Mouse (Mus musculus): ENCODE measurements at regions not wholly inside any gene's neighbourhood (a gene's known extent, or its start where the extent isn't known, plus 50 kb on each side); places are given as distances from the start of the nearest gene placed in this dataset.

DNA sequence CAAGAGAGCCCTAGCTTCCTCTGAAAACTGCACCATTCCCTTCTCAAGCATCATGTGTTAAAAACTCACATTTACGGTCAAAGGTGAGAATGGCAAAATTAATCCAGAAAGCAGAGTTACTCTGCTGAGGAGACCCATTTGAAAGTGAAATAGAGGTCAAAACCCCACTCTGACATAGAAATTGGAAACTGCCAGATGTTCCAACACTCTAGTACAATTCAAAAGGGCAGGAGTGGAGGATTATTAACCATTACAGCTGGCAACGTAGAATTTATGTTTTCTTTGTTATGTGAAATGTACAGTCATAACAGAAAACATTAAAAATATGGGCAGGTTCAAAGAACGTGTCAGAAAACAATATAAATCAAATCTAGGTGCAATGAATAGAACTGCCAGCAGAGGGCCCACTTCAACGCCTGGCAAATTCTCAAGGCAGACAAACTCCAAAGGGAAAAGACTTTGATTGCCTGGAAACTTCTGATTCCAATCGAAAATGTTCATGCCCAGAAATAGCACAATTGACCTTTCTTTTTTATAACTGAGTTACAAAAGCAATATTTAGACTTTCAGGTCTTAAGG, 54.2 kb upstream of the Rfpl4b start:
- Histone ChIP-seq H3K27ac (ENCODE audit: control insufficient read depth, low read depth, low read length) (no peak overlapping the region), H3K27me3 (ENCODE audit: control insufficient read depth in 1 of 2, insufficient read depth in 2 of 2, low read length in 2 of 2) (no peaks in the 10 kb centered on the region), H3K9ac (ENCODE audit: control insufficient read depth, low read depth, low read length, poor library complexity, severe bottlenecking) (no peak overlapping the region), H3K79me2 (ENCODE audit: control insufficient read depth, insufficient read depth, low read length, poor library complexity) (no peaks in the 10 kb centered on the region), H3K4me3 (ENCODE audit: control insufficient read depth in 1 of 2, insufficient read depth in 1 of 2, low read depth in 2 of 2, low read length in 2 of 2) (no peak overlapping the region), H3K36me3 (ENCODE audit: control insufficient read depth in 1 of 2, insufficient read depth in 2 of 2, low read length in 2 of 2) (no peaks in the 10 kb centered on the region), H3K9me3 (replicated peaks; ENCODE audit: insufficient read depth, low read length) (no peaks in the 10 kb centered on the region), H3K4me1 (ENCODE audit: control insufficient read depth in 1 of 2, insufficient read depth in 2 of 2, low read length in 2 of 2) (no peaks in the 10 kb centered on the region)
- DNase-seq (ENCODE audit: low read depth, low spot score) = peak; percentile 13
- TF ChIP-seq MYC (IDR thresholded peaks at IDR 0.05; ENCODE audit: low read depth, low read length) (no peak), NELFE (IDR thresholded peaks at IDR 0.05; ENCODE audit: low read depth, low read length) (no peak), SMC3 (IDR thresholded peaks at IDR 0.05; ENCODE audit: low read depth, low read length) (peak; percentile 49), CTCF (IDR thresholded peaks at IDR 0.05 in 2 of 3, conservative IDR thresholded peaks at IDR 0.05 in 1 of 3; ENCODE audit: control insufficient read depth in 1 of 3, insufficient read depth in 1 of 3, low read depth in 2 of 3, low read length in 3 of 3, poor library complexity in 1 of 3, severe bottlenecking in 1 of 3) (peak; percentile 33 to 47 (median 41)), USF1 (IDR thresholded peaks at IDR 0.05; ENCODE audit: low read depth, low read length) (no peak), RCOR1 (IDR thresholded peaks at IDR 0.05; ENCODE audit: low read depth, low read length) (no peak), JUND (IDR thresholded peaks at IDR 0.05; ENCODE audit: low read depth, low read length) (no peak), RAD21 (IDR thresholded peaks at IDR 0.05; ENCODE audit: low read depth, low read length) (peak; percentile 15; the same call in 1 of the 2 replicates), NRF1 (IDR thresholded peaks at IDR 0.05; ENCODE audit: insufficient read depth, low read depth, low read length, poor library complexity, severe bottlenecking) (no peak), SIN3A (IDR thresholded peaks at IDR 0.05; ENCODE audit: low read length) (no peak), CHD2 (IDR thresholded peaks at IDR 0.05; ENCODE audit: low read length) (no peak), ETS1 (IDR thresholded peaks at IDR 0.05; ENCODE audit: low read depth, low read length) (no peak)

DNA sequence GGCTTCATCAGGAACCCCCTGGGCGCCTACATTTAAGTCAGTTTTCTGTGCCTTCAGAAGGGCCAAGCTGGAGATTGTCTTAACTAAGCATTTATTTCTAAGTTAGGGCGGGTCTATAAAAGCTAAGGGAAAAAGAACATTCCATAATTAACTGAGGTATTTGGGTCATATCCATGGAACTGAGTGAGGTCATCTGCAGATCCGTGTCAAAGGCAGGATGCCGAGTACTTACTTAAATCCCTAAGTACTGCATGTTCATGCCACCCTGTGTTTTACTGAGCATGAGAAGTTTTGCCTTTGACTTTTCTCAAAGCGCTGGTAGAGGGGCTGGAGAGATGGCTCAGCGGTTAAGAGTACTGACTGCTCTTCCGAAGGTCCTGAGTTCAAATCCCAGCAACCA, 57.7 kb upstream of the Rfpl4b start:
- no peak overlapping the region for H3K9ac ChIP-seq (ENCODE audit: control insufficient read depth, low read depth, low read length, poor library complexity, severe bottlenecking)
- no peaks in the 10 kb centered on the region for H3K4me1 ChIP-seq (ENCODE audit: control insufficient read depth in 1 of 2, insufficient read depth in 2 of 2, low read length in 2 of 2)
- no peak overlapping the region for H3K4me3 ChIP-seq (ENCODE audit: control insufficient read depth in 1 of 2, insufficient read depth in 1 of 2, low read depth in 2 of 2, low read length in 2 of 2)
- no peak for DNase-seq (ENCODE audit: low read depth, low spot score)
- H3K9me3 ChIP-seq (replicated peaks; ENCODE audit: insufficient read depth, low read length) = no peaks in the 10 kb centered on the region
- TF ChIP-seq TBP (IDR thresholded peaks at IDR 0.05; ENCODE audit: low read depth, low read length) = no peak
- no peak for TF ChIP-seq POLR2A (IDR thresholded peaks at IDR 0.05; ENCODE audit: control insufficient read depth in 1 of 2, insufficient read depth in 1 of 2, low read depth in 1 of 2, low read length in 2 of 2, poor library complexity in 1 of 2)
- no peak for TF ChIP-seq SMC3 (IDR thresholded peaks at IDR 0.05; ENCODE audit: low read depth, low read length)
- TF ChIP-seq TCF12 (IDR thresholded peaks at IDR 0.05; ENCODE audit: low read depth, low read length) = no peak
- TF ChIP-seq MAZ (IDR thresholded peaks at IDR 0.05; ENCODE audit: low read depth, low read length) = no peak
- no peak for TF ChIP-seq ZMIZ1 (IDR thresholded peaks at IDR 0.05; ENCODE audit: low read depth, low read length)
- TF ChIP-seq CHD1 (IDR thresholded peaks at IDR 0.05; ENCODE audit: low read depth, low read length) = no peak
- TF ChIP-seq TAL1 (IDR thresholded peaks at IDR 0.05; ENCODE audit: low read length) = no peak
- TF ChIP-seq E2F4 (IDR thresholded peaks at IDR 0.05; ENCODE audit: borderline replicate concordance, low read depth, low read length) = no peak
- no peak for TF ChIP-seq RAD21 (IDR thresholded peaks at IDR 0.05; ENCODE audit: low read depth, low read length)
- TF ChIP-seq KAT2A (conservative IDR thresholded peaks at IDR 0.05; ENCODE audit: low read depth, low read length) = no peak
- no peak for TF ChIP-seq UBTF (IDR thresholded peaks at IDR 0.05; ENCODE audit: borderline replicate concordance, insufficient read depth, low read depth, low read length)
- TF ChIP-seq JUND (IDR thresholded peaks at IDR 0.05; ENCODE audit: low read depth, low read length) = no peak
- TF ChIP-seq ELF1 (IDR thresholded peaks at IDR 0.05; ENCODE audit: low read depth, low read length) = no peak
- TF ChIP-seq CTCF (IDR thresholded peaks at IDR 0.05 in 2 of 3, conservative IDR thresholded peaks at IDR 0.05 in 1 of 3; ENCODE audit: control insufficient read depth in 1 of 3, insufficient read depth in 1 of 3, low read depth in 2 of 3, low read length in 3 of 3, poor library complexity in 1 of 3, severe bottlenecking in 1 of 3) = no peak
- TF ChIP-seq HCFC1 (IDR thresholded peaks at IDR 0.05; ENCODE audit: low read depth, low read length) = no peak
- TF ChIP-seq GABPA (IDR thresholded peaks at IDR 0.05; ENCODE audit: low read depth, low read length) = no peak
- TF ChIP-seq ETS1 (IDR thresholded peaks at IDR 0.05; ENCODE audit: low read depth, low read length) = no peak
- TF ChIP-seq POLR2AphosphoS5 (IDR thresholded peaks at IDR 0.05; ENCODE audit: borderline replicate concordance, low read depth, low read length) = no peak
- no peak for TF ChIP-seq MXI1 (IDR thresholded peaks at IDR 0.05; ENCODE audit: low read depth, low read length)
- no peaks in the 10 kb centered on the region for H3K36me3 ChIP-seq (ENCODE audit: control insufficient read depth in 1 of 2, insufficient read depth in 2 of 2, low read length in 2 of 2)
- no peaks in the 10 kb centered on the region for H3K27me3 ChIP-seq (ENCODE audit: control insufficient read depth in 1 of 2, insufficient read depth in 2 of 2, low read length in 2 of 2)
- H3K79me2 ChIP-seq (ENCODE audit: control insufficient read depth, insufficient read depth, low read length, poor library complexity) = no peaks in the 10 kb centered on the region
- H3K27ac ChIP-seq (ENCODE audit: control insufficient read depth, low read depth, low read length) = no peak overlapping the region
